Mouse (Mus musculus) embryonic fibroblast, embryonic 13.5 days (primary cell): ENCODE data around the gene Cog2.

Experiments used
- CTCF ChIP-seq: IDR thresholded peaks from 2 replicates; pipeline ENCODE4 v1.5.1; 2011; ENCODE audit warnings: mild to moderate bottlenecking, control low read depth, low read length, moderate library complexity, borderline replicate concordance; ENCODE audit not compliant: insufficient read depth
- POLR2A ChIP-seq: IDR thresholded peaks from 2 replicates; pipeline ENCODE4 v1.6.1; 2011; ENCODE audit warnings: low read depth, mild to moderate bottlenecking, control low read depth, low read length, moderate library complexity

GRCm38 (mm10) chr8:124520249-124521080 is at the start of gene Cog2:
- TF ChIP-seq CTCF (peak; percentile 80), POLR2A (peak; percentile 81)
